Mouse (Mus musculus) MEL (cell line): ENCODE measurements around the gene Ssc5d. TPM values are rescaled to one million over a fixed set of nuclear protein-coding genes. Genes with fewer than 3 reads are reported as not detected.

Experiments used
- DNase-seq: peaks from one replicate; pipeline ENCODE4 v3.0.0; 2011; ENCODE audit warnings: low read depth, low spot score
- H3K27ac ChIP-seq: 2 replicates; pipeline ENCODE4 v1.5.1; 2012; ENCODE audit warnings: low read depth, mild to moderate bottlenecking, control low read depth, low read length, moderate library complexity; ENCODE audit not compliant: control insufficient read depth
- H3K27me3 ChIP-seq, 2 experiments: fragments of 150-350 bp in 1 of 2; sonication (generic) in 1 of 2; 2 replicates each; pipeline ENCODE4 v1.6.1; 2012; ENCODE audit warnings: low read length in 2 of 2, mild to moderate bottlenecking in 2 of 2, improper control_type of control experiment in 1 of 2, moderate library complexity in 1 of 2; ENCODE audit not compliant: insufficient read depth in 2 of 2, control insufficient read depth in 1 of 2
- H3K36me3 ChIP-seq, 2 experiments: 2 replicates each; pipeline ENCODE4 v1.6.1; 2012 to 2014; ENCODE audit warnings: low read length in 2 of 2, improper control_type of control experiment in 1 of 2, inconsistent platforms in 1 of 2, mild to moderate bottlenecking in 1 of 2; ENCODE audit not compliant: insufficient read depth in 2 of 2, control insufficient read depth in 1 of 2
- H3K4me1 ChIP-seq, 2 experiments: fragments of 150-350 bp in 1 of 2; sonication (generic) in 1 of 2; 2 replicates each; pipeline ENCODE4 v1.6.1; 2012; ENCODE audit warnings: low read length in 2 of 2, improper control_type of control experiment in 1 of 2, mild to moderate bottlenecking in 1 of 2; ENCODE audit not compliant: insufficient read depth in 2 of 2, control insufficient read depth in 1 of 2
- H3K4me3 ChIP-seq, 2 experiments: fragments of 150-350 bp in 1 of 2; sonication (generic) in 1 of 2; 2 replicates each; pipeline ENCODE4 v1.5.1; 2012; ENCODE audit warnings: low read depth in 2 of 2, low read length in 2 of 2, mild to moderate bottlenecking in 2 of 2, moderate library complexity in 2 of 2, control low read depth in 1 of 2, improper control_type of control experiment in 1 of 2; ENCODE audit not compliant: control insufficient read depth in 1 of 2, insufficient read depth in 1 of 2
- H3K79me2 ChIP-seq: 2 replicates; pipeline ENCODE4 v1.6.1; 2012; ENCODE audit warnings: mild to moderate bottlenecking, low read length, moderate library complexity; ENCODE audit not compliant: control insufficient read depth, poor library complexity, insufficient read depth
- H3K9ac ChIP-seq: 2 replicates; pipeline ENCODE4 v1.6.1; 2012; ENCODE audit warnings: low read depth, mild to moderate bottlenecking, control low read depth, low read length, moderate library complexity; ENCODE audit not compliant: control insufficient read depth, poor library complexity, severe bottlenecking
- H3K9me3 ChIP-seq: fragments of 150-350 bp; sonication (generic); replicated peaks from 2 replicates; pipeline ENCODE4 v1.6.1; 2012; ENCODE audit warnings: mild to moderate bottlenecking, low read length, improper control_type of control experiment, moderate library complexity; ENCODE audit not compliant: insufficient read depth
- ETS1 ChIP-seq: IDR thresholded peaks from 2 replicates; pipeline ENCODE4 v1.6.1; 2012; ENCODE audit warnings: low read depth, mild to moderate bottlenecking, inconsistent platforms, low read length, improper control_type of control experiment, moderate library complexity
- GABPA ChIP-seq: IDR thresholded peaks from 2 replicates; pipeline ENCODE4 v1.6.1; 2012; ENCODE audit warnings: low read depth, mild to moderate bottlenecking, inconsistent platforms, low read length, improper control_type of control experiment, moderate library complexity
- GATA1 ChIP-seq: IDR thresholded peaks from 2 replicates; pipeline ENCODE4 v1.6.1; 2011; ENCODE audit warnings: low read depth, low read length, improper control_type of control experiment
- HCFC1 ChIP-seq: IDR thresholded peaks from 2 replicates; pipeline ENCODE4 v1.6.1; 2012; ENCODE audit warnings: low read depth, mild to moderate bottlenecking, inconsistent platforms, low read length, improper control_type of control experiment, moderate library complexity
- KAT2A ChIP-seq: conservative IDR thresholded peaks from 2 replicates; pipeline ENCODE4 v1.6.1; 2012; ENCODE audit warnings: low read depth, low read length, improper control_type of control experiment, inconsistent platforms
- MAZ ChIP-seq: IDR thresholded peaks from 2 replicates; pipeline ENCODE4 v1.6.1; 2012; ENCODE audit warnings: low read depth, mild to moderate bottlenecking, inconsistent platforms, low read length, improper control_type of control experiment
- MYB ChIP-seq: IDR thresholded peaks from 2 replicates; pipeline ENCODE4 v1.6.1; 2011; ENCODE audit warnings: mild to moderate bottlenecking, low read depth, low read length, improper control_type of control experiment
- NELFE ChIP-seq: IDR thresholded peaks from 2 replicates; pipeline ENCODE4 v1.6.1; 2011; ENCODE audit warnings: low read depth, low read length, improper control_type of control experiment
- NRF1 ChIP-seq: IDR thresholded peaks from 2 replicates; pipeline ENCODE4 v1.6.1; 2014; ENCODE audit warnings: low read depth, mild to moderate bottlenecking, inconsistent platforms, low read length, improper control_type of control experiment, moderate library complexity; ENCODE audit not compliant: poor library complexity, insufficient read depth, severe bottlenecking
- POLR2A ChIP-seq, 2 experiments: IDR thresholded peaks; 2 replicates each; pipeline ENCODE4 v1.6.1; 2011 to 2012; ENCODE audit warnings: low read length in 2 of 2, mild to moderate bottlenecking in 2 of 2, control low read depth in 1 of 2, improper control_type of control experiment in 1 of 2, low read depth in 1 of 2, moderate library complexity in 1 of 2; ENCODE audit not compliant: control insufficient read depth in 1 of 2, insufficient read depth in 1 of 2, poor library complexity in 1 of 2
- RCOR1 ChIP-seq: IDR thresholded peaks from 2 replicates; pipeline ENCODE4 v1.6.1; 2012; ENCODE audit warnings: low read depth, mild to moderate bottlenecking, inconsistent platforms, low read length, improper control_type of control experiment
- TBP ChIP-seq: IDR thresholded peaks from 2 replicates; pipeline ENCODE4 v1.8.0; 2011; ENCODE audit warnings: low read depth, low read length, improper control_type of control experiment
- USF1 ChIP-seq: IDR thresholded peaks from 2 replicates; pipeline ENCODE4 v1.6.1; 2014; ENCODE audit warnings: low read depth, mild to moderate bottlenecking, inconsistent platforms, low read length, improper control_type of control experiment, moderate library complexity
- USF2 ChIP-seq, 2 experiments: IDR thresholded peaks; 2 replicates each; pipeline ENCODE4 v1.6.1; 2011 to 2012; ENCODE audit warnings: improper control_type of control experiment in 2 of 2, low read length in 2 of 2, borderline replicate concordance in 1 of 2, inconsistent platforms in 1 of 2, low read depth in 1 of 2, mild to moderate bottlenecking in 1 of 2; ENCODE audit not compliant: insufficient read depth in 1 of 2
- ZC3H11A ChIP-seq: IDR thresholded peaks from 2 replicates; pipeline ENCODE4 v1.6.1; 2012; ENCODE audit warnings: low read depth, mild to moderate bottlenecking, inconsistent platforms, low read length, improper control_type of control experiment
- polyA plus RNA-seq, 2 experiments: library from polyadenylated mRNA; stranded (reverse) in 1 of 2; unstranded in 1 of 2; fragments of >175 nt in 1 of 2; fragments of >200 nt in 1 of 2; gene quantifications; 2 replicates each; pipeline versions ENCODE4 v1.2.1 to v1.2.4; 2012; ENCODE audit warnings: low replicate concordance in 2 of 2, low read depth in 1 of 2; ENCODE audit not compliant: insufficient read length in 2 of 2, insufficient read depth in 1 of 2, missing spikeins in 1 of 2
- total RNA-seq: library from RNA; depleted of rRNA; stranded (reverse); fragments of 300-350 nt; gene quantifications from 2 replicates; pipeline ENCODE4 v1.2.3, GENCODE M21; 2012

The Ssc5d gene
- total and polyA plus RNA-seq, 3 experiments, result 0.04 to 0.17 TPM; not detected in 1

DNA sequence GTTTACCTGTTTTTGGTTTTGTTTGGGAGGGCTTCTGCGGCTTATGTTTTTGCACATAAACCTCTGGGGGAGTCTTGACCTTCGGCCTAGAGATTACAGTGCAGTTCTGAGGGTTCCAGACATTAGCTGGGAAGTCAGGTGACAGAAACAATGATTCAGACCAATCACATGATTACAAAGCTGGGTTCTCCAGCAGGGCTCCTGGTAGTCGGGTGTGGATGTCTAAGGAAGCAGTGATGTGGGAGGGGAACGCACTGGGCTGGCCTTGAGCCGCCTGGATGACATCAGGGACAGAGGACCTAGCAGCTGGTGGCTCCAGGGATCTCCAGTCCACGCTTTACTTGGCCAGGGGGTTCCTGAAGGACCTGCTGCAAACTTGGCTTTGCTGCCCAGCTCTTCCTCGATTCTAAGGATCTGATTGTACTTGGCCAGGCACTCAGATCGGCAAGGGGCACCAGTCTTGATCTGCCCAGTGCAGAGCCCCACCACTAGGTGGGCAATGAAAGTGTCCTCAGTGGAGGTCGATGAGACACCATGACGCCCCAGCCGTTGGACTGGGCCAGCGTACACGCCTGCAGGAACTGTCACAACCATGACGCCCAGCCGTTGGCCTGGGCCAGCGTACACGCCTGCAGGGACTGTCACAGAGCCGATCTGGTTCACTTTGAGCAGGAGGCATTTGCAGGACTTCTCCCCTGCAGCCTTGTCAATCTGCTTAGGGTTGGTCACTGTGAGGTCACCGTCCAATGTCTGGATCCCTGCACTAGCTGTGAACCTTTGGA is 25.2 kb downstream of the Ssc5d start:
- H3K9me3 ChIP-seq, result no peaks in the 10 kb centered on the region
- no peak overlapping the region for H3K9ac ChIP-seq
- H3K27me3 ChIP-seq, result peaks cover 0 to 1% of the 10 kb centered on the region in 2 experiments; a peak in 2 of 4 replicates
- no peak overlapping the region for H3K4me3 ChIP-seq
- H3K27ac ChIP-seq, result no peak overlapping the region
- no peak for DNase-seq
- no peaks in the 10 kb centered on the region for H3K4me1 ChIP-seq
- no peak for TF ChIP-seq HCFC1
- TF ChIP-seq, all 39 proteins: peak for 0
- no peaks in the 10 kb centered on the region for H3K36me3 ChIP-seq
- no peaks in the 10 kb centered on the region for H3K79me2 ChIP-seq

GRCm38 (mm10) chr7:4953815-4954445 is 28.3 kb downstream of the Ssc5d start:
- H3K27me3 ChIP-seq, result peaks cover 0 to 1% of the 10 kb centered on the region in 2 experiments; a peak in 2 of 4 replicates
- H3K4me1 ChIP-seq, result no peaks in the 10 kb centered on the region
- H3K9me3 ChIP-seq, result no peaks in the 10 kb centered on the region
- no peaks in the 10 kb centered on the region for H3K36me3 ChIP-seq
- H3K79me2 ChIP-seq, result no peaks in the 10 kb centered on the region
- no peak for DNase-seq
- H3K4me3 ChIP-seq, result no peak overlapping the region
- no peak for TF ChIP-seq GATA1
- TF ChIP-seq USF1, result no peak
- TF ChIP-seq RCOR1, result no peak
- TF ChIP-seq MAZ, result no peak
- TF ChIP-seq HCFC1, result no peak
- no peak for TF ChIP-seq TBP
- no peak for TF ChIP-seq ZC3H11A
- no peak for TF ChIP-seq GABPA
- no peak for TF ChIP-seq KAT2A
- TF ChIP-seq USF2 (IDR thresholded peaks at IDR 0.05; ENCODE audit: borderline replicate concordance in 1 of 2, insufficient read depth in 1 of 2, low read depth in 1 of 2, low read length in 2 of 2), result no peak
- no peak for TF ChIP-seq NRF1
- TF ChIP-seq NELFE, result no peak
- no peak for TF ChIP-seq ETS1
- no peak for TF ChIP-seq POLR2A (IDR thresholded peaks at IDR 0.05; ENCODE audit: control insufficient read depth in 1 of 2, insufficient read depth in 1 of 2, low read depth in 1 of 2, low read length in 2 of 2, poor library complexity in 1 of 2)
- no peak for TF ChIP-seq MYB
- no peak overlapping the region for H3K27ac ChIP-seq
- no peak overlapping the region for H3K9ac ChIP-seq
